Mouse (Mus musculus) neural tube, embryonic 11.5 days (tissue): ENCODE results near the gene Cxcr5. TPM values are rescaled to one million over a fixed set of nuclear protein-coding genes. Genes with fewer than 3 reads are reported as not detected.

Experiments
- ATAC-seq: fragments of 200-750 bp; cut with Nextera tagmentation; 2 replicates; pipeline ENCODE4 v1.8.0; 2017; ENCODE audit warnings: moderate number of reproducible peaks, mild to moderate bottlenecking, moderate TSS enrichment, moderate library complexity; ENCODE audit not compliant: insufficient read depth, low FRiP score, low TSS enrichment
- DNase-seq: peaks from one replicate; pipeline ENCODE4 v3.0.0-alpha.2; 2015; ENCODE audit warnings: low spot score
- H3K27ac ChIP-seq: fragments of 300-500 bp; sonication (generic); 2 replicates; pipeline ENCODE4 v1.5.1; 2014; ENCODE audit warnings: low read depth, mild to moderate bottlenecking, low read length
- H3K27me3 ChIP-seq: fragments of 300-500 bp; sonication (generic); 2 replicates; pipeline ENCODE4 v1.6.1; 2014; ENCODE audit warnings: mild to moderate bottlenecking, low read length, mixed read lengths; ENCODE audit not compliant: control insufficient read depth, insufficient read depth
- H3K36me3 ChIP-seq: fragments of 300-500 bp; sonication (generic); 2 replicates; pipeline ENCODE4 v1.6.1; 2014; ENCODE audit warnings: mild to moderate bottlenecking, low read length, moderate library complexity, mixed read lengths; ENCODE audit not compliant: control insufficient read depth, insufficient read depth
- H3K4me1 ChIP-seq: fragments of 300-500 bp; sonication (generic); 2 replicates; pipeline ENCODE4 v1.6.1; 2014; ENCODE audit warnings: low read length, mixed read lengths; ENCODE audit not compliant: control insufficient read depth, insufficient read depth
- H3K4me2 ChIP-seq: fragments of 300-500 bp; sonication (generic); 2 replicates; pipeline ENCODE4 v1.6.1; 2014; ENCODE audit warnings: low read depth, mild to moderate bottlenecking, moderate library complexity
- H3K4me3 ChIP-seq: fragments of 300-500 bp; sonication (generic); 2 replicates; pipeline ENCODE4 v1.5.1; 2014; ENCODE audit warnings: low read depth, low read length
- H3K9ac ChIP-seq: fragments of 300-500 bp; sonication (generic); 2 replicates; pipeline ENCODE4 v1.6.1; 2014; ENCODE audit warnings: mild to moderate bottlenecking, low read length
- H3K9me3 ChIP-seq: fragments of 300-500 bp; sonication (generic); 2 replicates; pipeline ENCODE4 v1.6.1; 2016; ENCODE audit warnings: low read length; ENCODE audit not compliant: control insufficient read depth
- WGBS: fragments of 180-500 bp; shearing (Covaris S2); extraction: QIAGEN DNeasy Blood & Tissue Kit; methylation state at CpG from one replicate; pipeline ENCODE4 v1.1.7; 2014; 5-methylcytosine and 5-hydroxymethylcytosine counted together
- polyA plus RNA-seq: library from polyadenylated mRNA; unstranded; fragments of >200 nt; fragmentation: Nextera tagmentation; extraction: Ambion mirVana; gene quantifications from 2 replicates; pipeline ENCODE4 v1.2.1, GENCODE M21; 2014

Gene Cxcr5
- polyA plus RNA-seq, 1 experiment from 2014 or later: not detected

GRCm38 (mm10) chr9:44562936-44563335 lies 1.3 kb upstream of the Cxcr5 start:
- 59% methylated on average over 12 of the region's 12 CpGs for WGBS
- Histone ChIP-seq H3K27ac (no peak overlapping the region), H3K9me3 (no peaks in the 10 kb centered on the region), H3K36me3 (no peaks in the 10 kb centered on the region), H3K4me2 (no peak overlapping the region), H3K9ac (no peak overlapping the region), H3K27me3 (no peaks in the 10 kb centered on the region), H3K4me3 (no peak overlapping the region), H3K4me1 (no peaks in the 10 kb centered on the region)
- DNase-seq (no peak), ATAC-seq (no peak)

DNA sequence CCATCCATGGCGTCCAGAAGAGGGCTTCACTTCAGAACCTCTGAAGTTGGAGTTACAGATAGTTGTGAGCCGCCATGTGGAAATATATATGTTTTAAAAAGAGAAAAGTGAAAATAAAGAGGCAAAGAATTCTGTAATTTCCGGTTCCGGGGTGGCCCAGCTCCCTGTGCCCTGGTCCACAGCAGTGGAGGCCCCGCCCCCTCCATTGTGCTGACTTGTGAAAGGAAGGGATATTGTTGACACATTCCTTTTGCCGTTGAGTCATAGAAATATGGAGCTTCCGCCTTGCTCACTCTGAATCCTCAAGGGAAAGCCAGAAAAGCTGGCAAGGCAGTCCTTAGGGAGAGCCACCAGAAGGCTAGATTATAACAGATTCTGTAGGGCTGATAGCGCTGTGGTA lies 9.5 kb downstream of the Cxcr5 start:
- H3K27me3 ChIP-seq: no peaks in the 10 kb centered on the region
- no peak overlapping the region for H3K4me2 ChIP-seq
- no peaks in the 10 kb centered on the region for H3K9me3 ChIP-seq
- H3K4me3 ChIP-seq: no peak overlapping the region
- DNase-seq (no peak), ATAC-seq (no peak)
- WGBS: 82% methylated on average over 8 of the region's 8 CpGs
- H3K9ac ChIP-seq: no peak overlapping the region
- H3K27ac ChIP-seq: no peak overlapping the region
- H3K4me1 ChIP-seq: no peaks in the 10 kb centered on the region
- H3K36me3 ChIP-seq: no peaks in the 10 kb centered on the region

- Histone ChIP-seq H3K9ac (no peak overlapping the region), H3K9me3 (no peaks in the 10 kb centered on the region), H3K4me3 (no peak overlapping the region), H3K27ac (no peak overlapping the region), H3K4me1 (no peaks in the 10 kb centered on the region), H3K36me3 (no peaks in the 10 kb centered on the region), H3K27me3 (no peaks in the 10 kb centered on the region), H3K4me2 (no peak overlapping the region)
- ATAC-seq (no peak), DNase-seq (no peak)
- WGBS: 86% methylated on average over 10 of the region's 10 CpGs
Observed at GRCm38 (mm10) chr9:44551138-44551537, 10.5 kb downstream of the Cxcr5 start.

DNA sequence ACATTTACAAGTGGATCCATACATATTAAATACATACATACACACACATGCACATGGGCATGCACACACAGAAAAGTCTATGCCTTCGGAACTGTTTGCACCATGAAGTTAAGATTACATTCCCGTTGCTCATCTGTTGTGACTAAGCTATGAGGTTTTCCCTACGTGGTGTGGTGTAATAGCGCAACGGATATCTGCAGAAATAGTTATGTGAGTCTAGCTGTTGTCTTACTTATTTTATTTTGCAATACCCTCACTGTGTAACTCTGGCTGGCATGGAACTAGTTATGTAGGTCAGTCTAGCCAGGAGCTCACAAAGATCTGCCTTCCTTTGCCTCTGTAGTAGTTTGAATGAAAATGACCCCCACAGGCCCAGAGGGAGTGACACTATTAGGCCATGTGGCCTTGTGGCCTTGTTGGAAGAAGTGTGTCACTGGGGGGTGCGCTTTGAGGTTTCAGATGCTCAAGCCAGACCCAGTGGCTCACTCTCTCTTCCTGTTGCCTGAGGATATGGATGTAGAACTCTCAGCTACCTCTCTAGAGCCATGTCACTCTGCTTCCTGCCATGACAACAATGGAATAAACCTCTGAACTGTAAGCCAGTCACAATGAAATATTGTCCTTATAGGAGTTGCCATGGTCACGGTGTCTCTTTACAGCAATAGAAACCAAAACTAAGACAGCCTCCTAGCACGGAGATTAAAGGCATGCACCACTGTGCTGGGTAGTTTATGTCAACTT lies 13.1 kb downstream of the Cxcr5 start:
- Histone ChIP-seq H3K27ac (no peak overlapping the region), H3K4me1 (no peaks in the 10 kb centered on the region), H3K36me3 (no peaks in the 10 kb centered on the region), H3K4me2 (no peak overlapping the region), H3K9me3 (no peaks in the 10 kb centered on the region), H3K27me3 (no peaks in the 10 kb centered on the region), H3K9ac (no peak overlapping the region), H3K4me3 (no peak overlapping the region)
- WGBS: 91% methylated on average over 8 of the region's 8 CpGs
- ATAC-seq (no peak), DNase-seq (no peak)

GRCm38 (mm10) chr9:44544986-44545385 lies 16.7 kb downstream of the Cxcr5 start:
- Histone ChIP-seq H3K36me3 (no peaks in the 10 kb centered on the region), H3K9me3 (no peaks in the 10 kb centered on the region), H3K27ac (no peak overlapping the region), H3K4me2 (no peak overlapping the region), H3K27me3 (no peaks in the 10 kb centered on the region), H3K9ac (no peak overlapping the region), H3K4me3 (no peak overlapping the region), H3K4me1 (no peaks in the 10 kb centered on the region)
- WGBS: 83% methylated on average over 3 of the region's 3 CpGs
- no peak for ATAC-seq
- DNase-seq: no peak

GRCm38 (mm10) chr9:44542364-44542763 lies 19.3 kb downstream of the Cxcr5 start:
- Histone ChIP-seq H3K4me2 (no peak overlapping the region), H3K27me3 (no peaks in the 10 kb centered on the region), H3K27ac (no peak overlapping the region), H3K9me3 (no peaks in the 10 kb centered on the region), H3K36me3 (no peaks in the 10 kb centered on the region), H3K4me1 (no peaks in the 10 kb centered on the region), H3K9ac (no peak overlapping the region), H3K4me3 (no peak overlapping the region)
- no peak for ATAC-seq
- no peak for DNase-seq
- WGBS: 84% methylated on average over 4 of the region's 4 CpGs

DNA sequence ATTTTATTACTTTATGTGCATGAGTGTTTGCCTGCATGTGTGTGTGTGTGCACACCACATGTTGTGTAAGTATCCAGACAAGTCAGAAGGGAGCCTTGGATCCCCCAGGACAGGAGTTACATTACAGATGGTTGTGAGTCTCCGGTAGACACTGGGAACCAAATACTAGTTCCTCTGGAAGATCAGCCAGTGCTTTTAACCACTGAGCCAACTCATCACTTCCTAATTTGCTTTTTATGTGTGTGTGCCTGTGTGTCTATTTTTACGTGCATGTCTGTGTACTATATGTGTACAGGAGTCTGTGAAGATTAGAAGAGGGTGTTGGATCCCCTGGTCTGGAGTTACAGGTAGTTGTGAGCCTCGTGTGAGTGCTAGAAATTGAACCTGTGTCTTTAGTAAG lies 21.0 kb downstream of the Cxcr5 start:
- Histone ChIP-seq H3K9me3 (no peaks in the 10 kb centered on the region), H3K27ac (no peak overlapping the region), H3K27me3 (no peaks in the 10 kb centered on the region), H3K4me2 (no peak overlapping the region), H3K36me3 (no peaks in the 10 kb centered on the region), H3K4me1 (no peaks in the 10 kb centered on the region), H3K4me3 (no peak overlapping the region), H3K9ac (no peak overlapping the region)
- DNase-seq (no peak), ATAC-seq (no peak)
- WGBS: 82% methylated on average over 3 of the region's 3 CpGs

GRCm38 (mm10) chr9:44539816-44540421 lies 21.8 kb downstream of the Cxcr5 start:
- DNase-seq (no peak), ATAC-seq (no peak)
- no peaks in the 10 kb centered on the region for H3K36me3 ChIP-seq
- H3K27ac ChIP-seq: no peak overlapping the region
- H3K9me3 ChIP-seq: no peaks in the 10 kb centered on the region
- H3K4me3 ChIP-seq: no peak overlapping the region
- no peak overlapping the region for H3K4me2 ChIP-seq
- no peak overlapping the region for H3K9ac ChIP-seq
- H3K4me1 ChIP-seq: no peaks in the 10 kb centered on the region
- no peaks in the 10 kb centered on the region for H3K27me3 ChIP-seq
- 36% methylated on average over 2 of the region's 2 CpGs for WGBS

DNA sequence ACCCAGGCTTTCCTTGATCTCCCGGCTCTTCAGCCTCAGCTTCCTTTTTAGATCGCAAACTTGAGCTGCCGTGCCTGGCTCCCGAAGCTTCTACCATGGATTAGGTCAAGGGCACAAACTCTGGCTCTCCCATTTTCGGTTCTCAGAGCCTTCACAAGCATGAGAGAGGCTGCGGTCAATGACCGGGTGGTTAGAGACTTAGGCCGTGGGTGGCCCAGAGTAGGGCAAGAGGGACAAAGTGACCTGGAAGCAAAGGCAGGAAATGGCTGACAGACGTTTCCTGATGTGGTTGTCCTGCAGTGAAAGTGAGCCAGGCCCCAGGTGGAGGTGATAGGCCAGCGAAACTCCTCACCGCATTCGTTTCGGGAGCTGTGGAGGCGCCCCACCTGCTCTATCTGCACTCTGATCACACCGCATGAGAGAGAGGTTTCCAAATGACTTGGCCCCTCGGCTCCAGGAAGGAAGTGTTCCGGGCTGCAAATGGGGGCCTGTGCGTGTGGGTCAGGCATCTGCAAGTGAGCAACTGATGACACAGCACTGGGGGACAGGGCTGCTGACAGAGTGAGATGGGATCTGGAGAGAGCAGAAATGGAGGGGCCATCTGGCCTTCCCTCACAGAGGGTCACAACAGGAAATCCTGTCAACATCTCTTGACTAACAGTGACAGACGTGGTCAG lies 23.9 kb downstream of the Cxcr5 start:
- no peaks in the 10 kb centered on the region for H3K9me3 ChIP-seq
- no peak overlapping the region for H3K27ac ChIP-seq
- H3K27me3 ChIP-seq: no peaks in the 10 kb centered on the region
- H3K4me1 ChIP-seq: no peaks in the 10 kb centered on the region
- H3K36me3 ChIP-seq: no peaks in the 10 kb centered on the region
- no peak overlapping the region for H3K9ac ChIP-seq
- no peak for DNase-seq
- no peak for ATAC-seq
- no peak overlapping the region for H3K4me2 ChIP-seq
- 75% methylated on average over 19 of the region's 19 CpGs for WGBS
- no peak overlapping the region for H3K4me3 ChIP-seq
